Mouse (Mus musculus): ENCODE measurements at regions not wholly inside any gene's neighbourhood (a gene's known extent, or its start where the extent isn't known, plus 50 kb on each side); places are given as distances from the start of the nearest gene placed in this dataset.

- DNase-seq (ENCODE audit: low spot score) = no peak
Measured at GRCm38 (mm10) chr2:26787312-26787711, 77.5 kb downstream of the Abo start.

GRCm38 (mm10) chr2:26777016-26777415 is 87.8 kb downstream of the Abo start:
- DNase-seq (ENCODE audit: low spot score) = no peak

DNA sequence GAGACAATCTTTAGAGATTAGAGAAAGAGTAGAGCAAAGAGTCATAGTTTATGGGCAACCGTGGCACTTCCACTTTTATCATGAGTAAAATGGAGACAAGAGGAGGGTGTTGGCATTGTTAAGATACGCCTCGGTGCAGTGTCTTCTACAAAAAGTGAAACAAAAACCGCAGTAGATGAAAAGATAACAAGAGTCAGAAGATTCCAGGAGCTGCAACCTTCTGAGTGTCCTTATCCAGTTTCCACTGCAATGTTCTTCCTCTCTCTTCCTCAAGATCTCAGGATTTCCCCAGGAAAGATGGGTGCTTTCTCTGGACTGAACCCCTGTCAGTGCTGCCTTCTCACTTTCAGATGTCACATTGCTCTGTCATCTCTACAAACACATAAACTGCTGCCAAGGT is 82.3 kb upstream of the Lcn4 start:
- no peak for DNase-seq (ENCODE audit: low spot score)

DNA sequence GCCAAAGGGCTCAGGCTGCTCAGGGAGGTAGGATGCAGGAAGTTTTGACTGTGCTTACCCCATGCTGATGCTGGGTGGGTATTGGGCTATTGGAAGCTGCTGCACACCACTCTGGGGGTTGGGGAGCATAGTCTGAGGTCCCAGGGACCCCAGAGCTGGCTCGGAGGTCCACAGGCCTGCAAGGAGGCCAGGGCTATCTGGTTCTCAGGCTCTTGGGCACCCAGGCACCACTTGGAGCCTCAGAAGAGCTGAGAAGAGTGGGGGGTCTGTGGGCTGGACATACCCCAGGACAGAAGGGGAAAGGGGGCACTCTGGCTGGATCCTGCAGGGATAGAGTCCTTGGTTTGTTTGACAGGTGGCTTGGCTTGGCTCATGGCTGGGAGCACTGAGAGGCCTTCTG is 80.8 kb upstream of the Lcn4 start:
- DNase-seq (ENCODE audit: low spot score) = no peak

DNA sequence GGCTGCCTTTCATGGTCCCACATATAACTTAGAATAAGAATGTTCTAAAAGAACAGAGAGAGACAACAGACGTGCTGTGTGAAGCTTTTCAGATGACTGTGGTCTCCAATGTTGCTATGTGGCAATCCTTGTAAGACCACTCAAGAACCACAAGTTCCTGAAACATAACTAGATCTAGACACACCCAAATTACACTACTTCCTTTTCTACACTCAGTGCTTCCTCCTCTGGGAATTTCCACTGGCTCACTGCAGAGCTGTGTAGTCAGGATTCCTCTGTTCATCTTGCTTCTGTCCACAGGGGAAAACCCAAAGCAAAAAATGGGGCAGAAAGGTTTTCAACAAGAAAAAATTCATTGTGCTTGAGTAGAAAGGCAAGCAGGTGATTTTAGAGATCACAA is 73.3 kb upstream of the Lcn4 start:
- DNase-seq (ENCODE audit: low spot score) = peak; percentile 26

DNA sequence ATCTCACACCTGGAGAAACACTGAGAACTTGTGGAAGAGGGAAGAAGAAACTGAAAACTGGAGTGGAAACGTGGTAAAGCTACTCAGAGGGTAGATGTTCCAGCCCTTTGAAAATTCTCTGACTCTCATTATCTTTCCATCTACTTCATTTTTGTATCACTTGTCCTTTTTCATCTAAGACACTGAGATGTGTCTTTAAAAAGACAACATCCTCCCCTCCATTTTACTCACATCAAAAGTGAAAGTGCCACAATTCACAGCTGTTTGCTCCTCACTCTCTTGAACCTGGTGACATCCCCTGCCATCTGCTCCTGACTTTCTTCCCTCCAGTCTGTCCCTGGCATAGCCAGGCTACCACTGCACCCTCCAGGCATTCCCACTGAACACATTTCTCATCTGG is 67.8 kb upstream of the Lcn4 start:
- no peak for DNase-seq (ENCODE audit: low spot score)

- no peak for DNase-seq (ENCODE audit: low spot score)
Measured at GRCm38 (mm10) chr2:26737725-26738124, 66.6 kb upstream of the Lcn4 start.

All from lung, postnatal 25 days (tissue).